Mouse (Mus musculus) gonadal fat pad, adult 2 months (tissue): ENCODE results near the gene Slc44a1. TPM values are rescaled to one million over a fixed set of nuclear protein-coding genes. Genes with fewer than 3 reads are reported as not detected.

Experiments used
- DNase-seq: peaks from one replicate; pipeline ENCODE4 v3.0.0-alpha.2; 2012; ENCODE audit warnings: low read depth
- polyA plus RNA-seq: library from polyadenylated mRNA; depleted of rRNA; stranded (reverse); fragments of >200 nt; gene quantifications from 2 replicates; pipeline ENCODE4 v1.2.3, GENCODE M21; 2012

Slc44a1 gene
- polyA plus RNA-seq, 1 experiment, result 56.6 TPM

- no peak for DNase-seq
Measured at GRCm38 (mm10) chr4:53431585-53432234, 8.5 kb upstream of the Slc44a1 start.

GRCm38 (mm10) chr4:53437110-53437755 is 3.0 kb upstream of the Slc44a1 start:
- no peak for DNase-seq

GRCm38 (mm10) chr4:53438386-53438785 is 1.8 kb upstream of the Slc44a1 start:
- no peak for DNase-seq

- DNase-seq, result no peak
Measured at GRCm38 (mm10) chr4:53438836-53439480, 1.3 kb upstream of the Slc44a1 start.

- no peak for DNase-seq
Measured at GRCm38 (mm10) chr4:53439636-53440009, 590 bp upstream of the Slc44a1 start.

GRCm38 (mm10) chr4:53440816-53441571 is 781 bp downstream of the Slc44a1 start:
- DNase-seq, result no peak

- no peak for DNase-seq
Measured at GRCm38 (mm10) chr4:53441683-53442082, 1.5 kb downstream of the Slc44a1 start.

GRCm38 (mm10) chr4:53446216-53446615 is 6.0 kb downstream of the Slc44a1 start:
- no peak for DNase-seq

GRCm38 (mm10) chr4:53447773-53448172 is 7.6 kb downstream of the Slc44a1 start:
- no peak for DNase-seq

- DNase-seq, result no peak
Measured at GRCm38 (mm10) chr4:53450736-53451135, 10.5 kb downstream of the Slc44a1 start.

- DNase-seq, result no peak
Measured at GRCm38 (mm10) chr4:53451887-53452286, 11.7 kb downstream of the Slc44a1 start.

GRCm38 (mm10) chr4:53452457-53452856 is 12.2 kb downstream of the Slc44a1 start:
- no peak for DNase-seq

GRCm38 (mm10) chr4:53452976-53453889 is 13.0 kb downstream of the Slc44a1 start:
- DNase-seq, result no peak

- DNase-seq, result no peak
Measured at GRCm38 (mm10) chr4:53455885-53456284, 15.7 kb downstream of the Slc44a1 start.

- no peak for DNase-seq
Measured at GRCm38 (mm10) chr4:53456570-53456969, 16.4 kb downstream of the Slc44a1 start.

- DNase-seq, result no peak
Measured at GRCm38 (mm10) chr4:53458503-53458902, 18.3 kb downstream of the Slc44a1 start.

GRCm38 (mm10) chr4:53459697-53460096 is 19.5 kb downstream of the Slc44a1 start:
- no peak for DNase-seq

- no peak for DNase-seq
Measured at GRCm38 (mm10) chr4:53461026-53461425, 20.8 kb downstream of the Slc44a1 start.

- DNase-seq, result no peak
Measured at GRCm38 (mm10) chr4:53462069-53462468, 21.9 kb downstream of the Slc44a1 start.

- no peak for DNase-seq
Measured at GRCm38 (mm10) chr4:53462505-53463251, 22.5 kb downstream of the Slc44a1 start.

- no peak for DNase-seq
Measured at GRCm38 (mm10) chr4:53465887-53466286, 25.7 kb downstream of the Slc44a1 start.
